Mouse (Mus musculus): ENCODE results near the gene Atp7b. TPM values are rescaled to one million over a fixed set of nuclear protein-coding genes. Genes with fewer than 3 reads are reported as not detected.

Gene Atp7b
- polyA plus RNA-seq, 1 experiment: 2.6 TPM

- Histone ChIP-seq H3K4me1 (ENCODE audit: control insufficient read depth, insufficient read depth, low read length) (no peaks in the 10 kb centered on the region), H3K27me3 (ENCODE audit: control insufficient read depth, insufficient read depth, low read length) (no peaks in the 10 kb centered on the region), H3K27ac (ENCODE audit: insufficient read depth, low read length) (no peak overlapping the region), H3K4me3 (replicated peaks; ENCODE audit: insufficient read depth, low read depth, low read length) (peak overlapping the region; percentile 92)
- no peak for DNase-seq
- WGBS: 44% methylated on average over 11 of the region's 11 CpGs
- TF ChIP-seq CTCF (IDR thresholded peaks at IDR 0.05; ENCODE audit: borderline replicate concordance, insufficient read depth, low read depth, low read length) (no peak), POLR2A (IDR thresholded peaks at IDR 0.05; ENCODE audit: borderline replicate concordance, insufficient read depth, low read length) (no peak)
Measured at GRCm38 (mm10) chr8:22059153-22059738, 859 bp downstream of the Atp7b start.

DNA sequence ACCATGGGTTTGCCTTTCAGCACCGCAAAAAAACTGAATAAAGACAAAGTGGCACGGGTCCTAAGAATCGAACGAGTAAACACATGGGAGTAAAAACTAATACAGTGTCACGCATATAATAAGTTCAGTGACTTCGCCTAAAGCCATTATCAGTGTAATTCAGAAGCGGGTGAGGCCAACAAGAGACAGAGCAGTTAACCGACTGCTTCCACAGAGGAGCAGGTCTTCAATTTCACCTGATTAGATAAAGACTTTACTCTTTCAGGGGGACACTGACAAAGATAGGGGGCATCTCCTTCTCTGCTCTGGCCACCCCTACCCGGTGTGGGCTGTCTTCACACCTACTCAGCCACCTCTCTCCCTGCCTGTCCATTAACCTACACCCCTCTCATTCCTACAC lies 1.7 kb downstream of the Atp7b start:
- Histone ChIP-seq H3K27me3 (ENCODE audit: control insufficient read depth, insufficient read depth, low read length) (no peaks in the 10 kb centered on the region), H3K27ac (ENCODE audit: insufficient read depth, low read length) (no peak overlapping the region), H3K4me3 (replicated peaks; ENCODE audit: insufficient read depth, low read depth, low read length) (no peak overlapping the region), H3K4me1 (ENCODE audit: control insufficient read depth, insufficient read depth, low read length) (no peaks in the 10 kb centered on the region)
- 86% methylated on average over 9 of the region's 9 CpGs for WGBS
- DNase-seq: no peak
- TF ChIP-seq POLR2A (IDR thresholded peaks at IDR 0.05; ENCODE audit: borderline replicate concordance, insufficient read depth, low read length): no peak
- TF ChIP-seq CTCF (IDR thresholded peaks at IDR 0.05; ENCODE audit: borderline replicate concordance, insufficient read depth, low read depth, low read length): no peak

- no peak overlapping the region for H3K4me3 ChIP-seq (replicated peaks; ENCODE audit: insufficient read depth, low read depth, low read length)
- no peak for DNase-seq
- H3K4me1 ChIP-seq (ENCODE audit: control insufficient read depth, insufficient read depth, low read length): no peaks in the 10 kb centered on the region
- WGBS: 89% methylated on average over 3 of the region's 3 CpGs
- TF ChIP-seq CTCF (IDR thresholded peaks at IDR 0.05; ENCODE audit: borderline replicate concordance, insufficient read depth, low read depth, low read length) (no peak), POLR2A (IDR thresholded peaks at IDR 0.05; ENCODE audit: borderline replicate concordance, insufficient read depth, low read length) (no peak)
- no peak overlapping the region for H3K27ac ChIP-seq (ENCODE audit: insufficient read depth, low read length)
- no peaks in the 10 kb centered on the region for H3K27me3 ChIP-seq (ENCODE audit: control insufficient read depth, insufficient read depth, low read length)
Measured at GRCm38 (mm10) chr8:22056850-22057249, 3.3 kb downstream of the Atp7b start.

DNA sequence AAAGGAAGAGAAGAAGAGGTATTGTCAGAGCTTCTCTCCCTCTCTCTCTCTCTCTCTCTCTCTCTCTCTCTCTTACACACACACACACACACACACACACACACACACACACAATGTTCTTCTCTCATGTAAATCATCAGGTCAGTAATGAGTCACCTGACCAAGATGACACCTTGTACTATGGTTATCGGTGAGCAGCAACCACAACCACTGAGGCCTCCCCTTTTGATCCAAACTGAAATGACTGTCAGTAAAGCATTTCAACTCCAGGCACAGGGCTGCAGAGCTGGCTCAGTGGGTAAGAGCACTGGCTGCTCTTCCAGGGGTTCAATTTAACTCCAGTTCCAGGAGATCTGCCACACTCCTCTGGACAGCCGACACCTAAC lies 4.6 kb downstream of the Atp7b start:
- H3K4me1 ChIP-seq (ENCODE audit: control insufficient read depth, insufficient read depth, low read length): no peaks in the 10 kb centered on the region
- WGBS: 97% methylated on average over 2 of the region's 2 CpGs
- DNase-seq: no peak
- no peak overlapping the region for H3K4me3 ChIP-seq (replicated peaks; ENCODE audit: insufficient read depth, low read depth, low read length)
- H3K27me3 ChIP-seq (ENCODE audit: control insufficient read depth, insufficient read depth, low read length): no peaks in the 10 kb centered on the region
- H3K27ac ChIP-seq (ENCODE audit: insufficient read depth, low read length): no peak overlapping the region
- TF ChIP-seq POLR2A (IDR thresholded peaks at IDR 0.05; ENCODE audit: borderline replicate concordance, insufficient read depth, low read length): no peak
- no peak for TF ChIP-seq CTCF (IDR thresholded peaks at IDR 0.05; ENCODE audit: borderline replicate concordance, insufficient read depth, low read depth, low read length)

DNA sequence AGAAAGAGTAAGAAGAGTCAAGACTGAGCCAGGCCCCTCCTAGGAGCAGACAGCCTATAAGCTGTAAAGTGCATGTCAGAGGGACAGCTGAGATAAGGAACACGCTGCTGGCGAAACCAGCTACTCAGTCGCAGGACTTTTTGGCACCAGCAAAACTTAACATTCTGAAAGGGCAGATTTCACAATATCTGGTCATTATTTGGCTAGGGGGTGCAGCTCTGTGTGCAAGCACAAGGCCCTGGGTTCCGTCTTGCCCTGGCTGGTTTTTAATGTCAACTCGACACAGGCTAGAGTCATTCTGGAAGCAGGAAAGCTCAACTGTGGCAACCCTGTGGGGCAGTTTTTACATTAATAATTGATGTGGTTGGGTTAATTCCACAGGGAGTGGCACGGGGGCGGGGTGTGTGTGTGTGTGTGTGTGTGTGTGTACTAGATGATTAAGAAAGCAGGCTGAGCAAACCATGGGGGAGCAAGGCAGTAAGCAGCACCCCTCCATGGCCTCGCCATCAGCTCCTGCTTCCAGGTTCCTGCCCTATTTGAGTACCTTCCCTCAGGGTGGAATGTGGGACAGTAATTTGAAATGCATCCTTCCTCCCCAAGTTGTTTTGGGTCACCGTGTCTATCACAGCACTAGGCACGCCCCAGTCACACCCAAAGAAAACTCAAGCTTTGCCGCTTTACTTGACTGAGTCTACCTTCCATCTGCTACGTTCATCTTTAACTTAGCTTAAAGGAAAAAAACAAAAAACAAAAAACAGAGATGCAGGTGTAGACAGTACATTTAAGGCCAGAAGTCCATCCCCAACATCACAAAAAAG lies 5.2 kb downstream of the Atp7b start:
- no peak for DNase-seq
- Histone ChIP-seq H3K4me1 (ENCODE audit: control insufficient read depth, insufficient read depth, low read length) (no peaks in the 10 kb centered on the region), H3K27ac (ENCODE audit: insufficient read depth, low read length) (no peak overlapping the region), H3K4me3 (replicated peaks; ENCODE audit: insufficient read depth, low read depth, low read length) (no peak overlapping the region), H3K27me3 (ENCODE audit: control insufficient read depth, insufficient read depth, low read length) (no peaks in the 10 kb centered on the region)
- TF ChIP-seq CTCF (IDR thresholded peaks at IDR 0.05; ENCODE audit: borderline replicate concordance, insufficient read depth, low read depth, low read length) (no peak), POLR2A (IDR thresholded peaks at IDR 0.05; ENCODE audit: borderline replicate concordance, insufficient read depth, low read length) (no peak)
- 87% methylated on average over 12 of the region's 12 CpGs for WGBS

- WGBS: 19% methylated on average over 2 of the region's 2 CpGs
- TF ChIP-seq POLR2A (IDR thresholded peaks at IDR 0.05; ENCODE audit: borderline replicate concordance, insufficient read depth, low read length): no peak
- peak; percentile 72 for TF ChIP-seq CTCF (IDR thresholded peaks at IDR 0.05; ENCODE audit: borderline replicate concordance, insufficient read depth, low read depth, low read length)
- peak; percentile 37 to 50 for DNase-seq
- Histone ChIP-seq H3K4me1 (ENCODE audit: control insufficient read depth, insufficient read depth, low read length) (no peaks in the 10 kb centered on the region), H3K4me3 (replicated peaks; ENCODE audit: insufficient read depth, low read depth, low read length) (no peak overlapping the region), H3K27me3 (ENCODE audit: control insufficient read depth, insufficient read depth, low read length) (no peaks in the 10 kb centered on the region), H3K27ac (ENCODE audit: insufficient read depth, low read length) (no peak overlapping the region)
Measured at GRCm38 (mm10) chr8:22047699-22048464, 12.2 kb downstream of the Atp7b start.

DNA sequence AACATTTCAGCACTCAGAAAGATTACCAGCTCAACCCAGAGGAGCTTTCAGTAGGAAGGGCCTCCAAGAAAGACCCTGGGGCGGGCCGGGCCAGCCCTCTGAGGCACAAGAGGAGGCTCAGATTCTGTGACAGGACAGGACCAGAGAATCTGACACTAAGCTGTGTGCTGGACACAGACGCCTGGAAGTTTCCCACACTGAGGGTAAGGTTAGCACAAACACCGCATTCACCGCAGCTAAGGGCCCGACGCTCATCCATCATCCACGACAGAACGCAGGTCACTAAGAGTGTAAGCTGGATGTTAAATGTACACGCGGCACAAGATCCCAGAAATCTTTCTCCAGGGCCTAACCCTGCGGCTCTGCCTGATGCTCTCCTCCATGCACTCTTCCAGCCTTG lies 16.4 kb downstream of the Atp7b start:
- no peak for DNase-seq
- TF ChIP-seq POLR2A (IDR thresholded peaks at IDR 0.05; ENCODE audit: borderline replicate concordance, insufficient read depth, low read length): no peak
- no peak for TF ChIP-seq CTCF (IDR thresholded peaks at IDR 0.05; ENCODE audit: borderline replicate concordance, insufficient read depth, low read depth, low read length)
- H3K27ac ChIP-seq (ENCODE audit: insufficient read depth, low read length): no peak overlapping the region
- no peaks in the 10 kb centered on the region for H3K27me3 ChIP-seq (ENCODE audit: control insufficient read depth, insufficient read depth, low read length)
- 82% methylated on average over 12 of the region's 12 CpGs for WGBS
- no peaks in the 10 kb centered on the region for H3K4me1 ChIP-seq (ENCODE audit: control insufficient read depth, insufficient read depth, low read length)
- no peak overlapping the region for H3K4me3 ChIP-seq (replicated peaks; ENCODE audit: insufficient read depth, low read depth, low read length)
